Mouse (Mus musculus) heart, adult 9 months (tissue): Measurements from ENCODE around the gene Hist1h2af.
"Not testable (repeated sequence)": the region's sequence is repeated elsewhere in the genome, so short reads cannot be mapped to it uniquely, and the experiment has no call there.

Experiments used
- DNase-seq, 2 experiments: peaks; one replicate each; pipeline ENCODE4 v3.0.0; 2022; ENCODE audit warnings: low spot score in 2 of 2

Hist1h2af gene

GRCm38 (mm10) chr13:23575864-23576313, 42.2 kb downstream of the Hist1h2af start:
- DNase-seq = not testable (repeated sequence)

DNA sequence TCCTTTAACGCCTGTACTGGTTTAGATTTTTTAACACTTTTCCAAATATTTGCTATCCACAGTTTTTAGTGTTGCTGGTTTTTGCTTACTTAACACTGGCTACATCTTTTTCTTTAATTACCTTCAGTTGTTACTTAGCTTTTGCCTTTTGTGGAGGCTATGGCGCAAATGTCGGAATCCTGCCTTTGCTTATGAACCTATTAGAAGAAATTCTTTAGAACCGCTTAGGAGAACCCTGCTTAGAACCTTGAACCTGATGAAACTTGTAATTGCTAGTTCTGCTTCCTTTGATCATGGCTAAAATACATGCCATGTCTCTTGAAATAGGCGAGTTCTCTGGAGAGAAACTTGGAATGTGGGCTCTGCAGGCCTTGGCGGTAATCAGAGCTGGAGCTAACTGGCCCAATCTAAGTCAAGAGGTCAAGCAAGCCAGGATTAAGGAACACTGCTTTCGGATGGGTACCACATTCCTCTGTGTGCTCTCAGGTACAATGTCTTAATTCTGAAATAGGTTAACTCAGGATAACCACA, 42.7 kb downstream of the Hist1h2af start:
- no peak for DNase-seq

DNA sequence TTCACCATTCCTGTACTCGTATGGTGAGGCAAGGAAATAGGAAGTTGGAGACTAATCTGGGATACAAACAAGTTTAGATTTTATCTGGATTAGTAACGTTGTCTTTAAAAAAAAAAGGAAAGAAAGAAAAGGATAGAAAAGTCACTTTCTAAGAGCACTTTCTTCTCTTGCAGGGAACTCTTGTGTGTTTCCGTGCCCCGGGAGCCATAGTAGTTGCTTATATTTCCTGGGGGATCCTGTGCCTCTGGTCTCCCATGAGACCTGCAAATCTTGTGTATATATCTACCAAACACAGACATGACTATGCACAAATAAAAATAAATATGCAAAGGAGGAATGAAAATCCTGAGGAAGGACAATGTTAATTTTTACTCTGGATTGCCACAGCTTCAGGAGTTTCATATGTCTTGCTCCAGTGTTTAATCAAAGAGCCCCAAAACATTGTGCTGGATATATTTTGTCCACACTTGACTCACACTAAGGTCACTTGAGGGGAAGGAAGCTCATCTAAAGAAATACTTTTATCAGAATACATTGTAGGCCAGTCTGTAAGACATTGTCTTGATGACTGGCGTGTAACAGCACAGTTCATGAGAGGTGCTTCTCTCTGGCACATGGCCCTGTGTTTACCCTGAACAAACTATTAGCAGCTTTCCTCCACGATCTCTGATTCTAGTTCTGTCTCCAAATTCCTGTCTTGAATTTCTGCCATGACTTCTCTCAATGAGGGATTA, 43.4 kb downstream of the Hist1h2af start:
- no peak for DNase-seq

DNA sequence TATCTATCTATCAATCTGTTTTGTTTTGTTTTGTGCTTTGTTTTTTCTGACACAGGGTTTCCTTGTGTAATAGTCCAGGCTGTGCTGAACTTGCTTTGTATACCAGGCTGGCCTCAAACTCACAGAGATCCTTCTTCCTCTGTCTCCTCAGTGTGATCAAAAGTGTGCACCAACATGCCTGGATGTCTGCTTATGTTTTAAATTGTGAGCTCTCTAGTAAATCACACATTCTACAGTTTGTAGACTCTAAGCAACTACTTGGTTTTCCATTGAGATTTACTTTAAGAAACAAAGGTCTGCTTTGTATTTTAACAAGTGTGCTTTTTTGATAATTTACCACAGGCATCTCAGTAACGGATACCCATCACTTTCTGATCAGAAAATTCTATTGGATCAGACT, 44.1 kb downstream of the Hist1h2af start:
- DNase-seq = no peak

DNA sequence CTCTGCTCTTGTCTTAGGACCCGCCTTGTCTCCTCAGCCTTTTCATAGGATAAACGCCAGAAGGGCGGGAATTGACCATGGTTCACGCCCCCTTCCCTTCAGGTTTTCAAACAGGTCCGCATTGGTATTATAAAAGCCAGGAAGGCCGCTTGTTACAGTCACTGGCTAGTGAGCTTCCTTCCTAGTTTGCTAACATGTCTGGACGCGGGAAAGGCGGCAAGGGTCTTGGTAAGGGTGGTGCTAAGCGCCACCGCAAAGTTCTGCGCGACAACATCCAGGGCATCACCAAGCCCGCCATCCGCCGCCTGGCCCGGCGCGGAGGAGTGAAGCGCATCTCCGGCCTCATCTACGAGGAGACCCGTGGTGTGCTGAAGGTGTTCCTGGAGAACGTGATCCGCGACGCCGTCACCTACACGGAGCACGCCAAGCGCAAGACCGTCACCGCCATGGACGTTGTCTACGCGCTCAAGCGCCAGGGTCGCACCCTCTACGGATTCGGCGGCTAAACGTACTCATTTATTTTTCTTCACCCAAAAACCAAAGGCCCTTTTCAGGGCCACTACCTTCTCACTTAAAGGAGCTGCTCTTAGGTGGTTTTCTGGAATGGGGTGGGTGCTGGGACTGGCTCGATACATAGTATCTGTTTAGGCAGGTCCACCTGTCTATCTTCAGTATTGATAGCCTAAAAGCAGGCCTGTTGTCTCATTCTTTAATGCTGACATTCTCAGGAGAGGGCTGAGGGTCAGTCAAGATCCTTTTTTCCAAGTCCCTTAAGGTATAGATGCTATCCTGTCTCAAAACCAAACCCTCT, 47.9 kb downstream of the Hist1h2af start, which contains the start of gene Hist1h4d:
Gene Hist1h4d, plus strand, starts transcription at position 191 of the 811 bp plus-strand sequence.
- DNase-seq = peak; percentile 99 to 100

GRCm38 (mm10) chr13:23582219-23583056, 48.7 kb downstream of the Hist1h2af start:
- DNase-seq = no peak

- DNase-seq = no peak
These were observed 49.8 kb downstream of the Hist1h2af start for GRCm38 (mm10) chr13:23583387-23584068.
